Mouse (Mus musculus) c-Kit-positive CD71-negative TER-119-negative erythroid progenitor cells, embryonic 14.5 days (primary cell): ENCODE results near the gene Maff.

Experiments
- DNase-seq: peaks from one replicate; pipeline ENCODE4 v3.0.0-alpha.2; 2013; ENCODE audit warnings: low read depth

Maff gene

DNA sequence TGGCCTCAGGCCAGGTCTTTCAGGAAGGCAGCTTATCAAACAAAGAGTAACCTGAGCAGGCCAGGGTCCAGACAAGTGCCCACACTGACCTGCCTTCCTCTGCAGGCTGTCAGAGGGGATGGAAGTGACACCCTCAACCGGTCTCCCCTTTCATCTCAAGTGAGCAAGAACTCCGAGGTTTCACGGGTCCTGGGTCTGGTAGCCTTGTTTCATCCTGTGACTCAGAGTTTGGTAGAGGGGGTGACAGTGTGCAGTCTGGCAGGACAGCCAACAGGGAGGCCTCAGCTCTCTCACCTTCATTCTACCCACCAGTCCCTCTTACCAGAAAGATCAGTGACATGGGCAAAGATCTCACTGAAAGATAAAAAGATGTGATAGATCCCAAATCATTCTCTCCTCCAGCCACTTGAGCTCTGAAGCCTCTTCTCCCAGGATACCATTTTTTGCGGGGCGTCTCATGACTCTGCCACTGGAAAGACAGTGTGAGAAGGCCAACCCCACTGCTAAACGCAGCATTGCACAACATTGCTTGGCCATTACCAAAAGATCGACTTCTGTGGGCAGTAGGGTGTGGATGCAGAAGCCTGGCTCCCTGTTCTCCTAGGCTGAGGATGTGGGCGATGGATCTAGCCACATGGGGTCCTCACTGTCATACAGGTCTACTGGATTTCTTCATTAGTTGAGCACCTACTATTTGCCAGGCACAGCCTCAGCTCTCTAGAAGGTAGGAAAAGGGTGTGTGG lies at the start of gene Maff:
Gene Maff, plus strand, starts transcription at position 571 of the 743 bp plus-strand sequence.
- no peak for DNase-seq

DNA sequence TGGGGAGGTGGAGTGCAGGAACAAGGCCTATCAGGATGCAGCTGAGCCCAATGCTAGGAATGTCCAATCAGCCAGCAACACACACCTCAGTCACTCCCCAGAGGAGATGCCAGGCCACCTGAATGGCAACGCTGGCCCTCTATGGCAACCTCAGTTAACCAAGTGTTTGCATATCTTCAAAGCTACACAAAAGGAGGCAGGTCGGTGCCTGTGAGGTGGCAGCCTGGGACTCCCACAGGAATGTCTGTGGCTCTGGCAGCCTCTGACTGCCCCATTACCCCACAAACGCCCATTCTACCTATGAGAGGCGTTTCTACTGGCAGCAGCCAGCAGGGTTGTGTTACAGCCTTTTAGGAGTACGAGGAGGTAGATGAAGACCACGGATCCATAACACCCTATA lies 47.9 kb upstream of the Maff start:
- DNase-seq = no peak

DNA sequence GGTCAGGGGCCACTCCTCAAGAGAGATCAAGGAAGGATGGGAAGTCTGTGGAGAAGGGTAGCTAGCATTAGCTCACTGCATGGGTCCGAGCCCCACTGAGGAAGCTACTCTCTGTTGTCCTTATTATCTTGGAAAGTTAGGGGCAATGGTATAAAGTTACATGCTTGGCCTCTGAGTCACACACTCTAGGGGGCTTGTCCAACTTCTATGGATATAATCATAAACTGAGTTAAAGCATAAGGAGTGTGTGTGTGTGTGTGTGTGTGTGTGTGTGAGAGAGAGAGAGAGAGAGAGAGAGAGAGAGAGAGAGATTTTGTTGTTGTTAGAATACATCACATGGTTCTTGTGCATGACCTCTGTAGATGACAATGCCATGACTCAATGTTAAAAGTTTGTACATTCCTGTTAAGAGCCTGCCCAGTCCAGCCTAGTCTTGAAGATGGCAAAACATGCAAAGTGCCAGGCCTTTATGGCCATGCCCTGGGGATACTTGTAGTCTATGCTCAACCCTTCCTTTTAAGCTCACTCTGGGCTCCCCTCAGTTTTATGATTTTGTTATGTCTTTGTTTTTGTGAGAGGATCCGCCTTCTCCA lies 46.8 kb upstream of the Maff start:
- DNase-seq = no peak

DNA sequence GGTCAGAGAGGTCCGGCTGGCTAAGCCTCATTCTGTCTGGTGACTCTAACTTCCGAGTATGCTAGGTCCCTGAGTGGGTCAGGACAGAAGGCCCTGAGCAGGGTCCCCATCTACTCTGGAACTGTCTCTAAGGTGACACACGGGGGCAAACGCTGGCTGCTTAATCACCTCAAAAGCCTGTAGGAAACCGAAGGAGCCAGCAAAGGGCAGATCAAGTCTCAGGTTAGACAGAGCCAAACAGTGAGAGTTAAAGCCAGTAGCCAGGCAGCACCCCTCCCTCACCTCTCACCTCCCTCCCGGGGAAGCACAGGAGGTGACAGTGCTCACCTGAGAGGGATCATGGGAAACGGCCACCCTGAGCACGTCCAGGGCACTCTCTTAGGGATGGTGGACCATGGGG lies 42.7 kb upstream of the Maff start:
- no peak for DNase-seq

DNA sequence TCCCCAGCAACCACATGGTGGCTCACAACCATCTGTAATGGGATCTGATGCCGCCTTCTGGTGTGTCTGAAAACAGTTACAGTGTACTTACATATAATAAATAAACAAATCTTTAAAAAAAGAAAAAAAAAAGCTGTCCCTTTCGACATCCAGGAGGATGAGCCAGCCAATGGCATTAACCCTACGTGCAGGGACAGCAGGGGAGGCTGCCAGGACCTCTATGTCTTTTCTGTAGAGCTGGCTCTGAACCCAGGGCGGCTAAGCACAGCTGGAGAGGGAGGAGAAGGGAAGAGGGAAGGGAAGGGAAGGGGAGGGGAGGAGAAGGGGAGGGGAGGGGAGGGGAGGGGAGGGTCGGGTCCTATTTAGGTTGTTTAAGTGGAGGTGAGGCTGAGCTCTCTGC lies 41.6 kb upstream of the Maff start:
- DNase-seq = no peak

DNA sequence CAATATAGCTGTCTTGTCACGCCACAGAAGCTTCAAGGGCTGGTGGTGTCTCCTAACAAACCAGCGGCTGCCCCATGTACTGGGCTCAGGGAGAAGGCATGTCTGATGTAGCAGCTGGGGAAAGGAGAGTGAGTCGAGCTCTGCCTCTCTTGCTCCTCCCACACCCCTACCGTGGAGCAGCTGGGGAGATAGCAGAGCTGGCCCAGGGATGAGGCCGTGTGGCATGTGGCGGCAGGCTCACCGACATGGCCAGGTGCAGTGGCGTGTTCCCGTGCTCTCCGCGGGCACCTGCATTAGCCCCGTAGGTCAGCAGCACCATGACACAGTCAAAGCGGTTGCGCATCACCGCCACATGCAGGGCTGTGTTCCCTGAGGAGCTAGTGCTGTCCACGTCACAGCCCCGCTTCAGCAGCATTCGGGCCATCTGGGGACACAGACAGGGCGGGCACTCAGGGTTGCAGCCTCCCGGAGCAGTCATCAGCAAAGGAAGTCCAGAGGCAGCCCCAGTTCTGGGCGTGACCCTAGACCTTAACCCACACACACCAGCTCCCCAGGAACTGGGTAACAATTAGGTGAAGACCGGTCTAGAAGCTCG lies 40.3 kb upstream of the Maff start:
- no peak for DNase-seq

DNA sequence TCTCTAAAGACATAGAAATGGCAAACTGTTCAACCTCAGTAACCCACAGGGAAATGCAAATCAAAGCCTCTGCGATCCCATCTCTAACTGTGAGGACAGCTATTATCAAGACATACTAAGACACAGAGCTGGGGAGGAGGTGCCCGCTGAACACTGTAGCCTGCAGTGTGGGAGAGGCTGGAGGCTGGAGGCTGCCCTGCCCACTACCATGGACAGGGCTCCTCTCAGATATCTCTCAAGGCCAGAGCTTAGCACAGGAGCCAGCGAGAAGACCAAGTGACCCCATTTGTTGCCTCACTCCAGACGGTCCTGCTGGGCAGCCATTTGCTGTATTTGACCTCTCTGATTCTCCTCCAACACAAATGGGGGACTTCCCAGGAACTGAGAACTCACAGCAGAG lies 38.6 kb upstream of the Maff start:
- DNase-seq = no peak

DNA sequence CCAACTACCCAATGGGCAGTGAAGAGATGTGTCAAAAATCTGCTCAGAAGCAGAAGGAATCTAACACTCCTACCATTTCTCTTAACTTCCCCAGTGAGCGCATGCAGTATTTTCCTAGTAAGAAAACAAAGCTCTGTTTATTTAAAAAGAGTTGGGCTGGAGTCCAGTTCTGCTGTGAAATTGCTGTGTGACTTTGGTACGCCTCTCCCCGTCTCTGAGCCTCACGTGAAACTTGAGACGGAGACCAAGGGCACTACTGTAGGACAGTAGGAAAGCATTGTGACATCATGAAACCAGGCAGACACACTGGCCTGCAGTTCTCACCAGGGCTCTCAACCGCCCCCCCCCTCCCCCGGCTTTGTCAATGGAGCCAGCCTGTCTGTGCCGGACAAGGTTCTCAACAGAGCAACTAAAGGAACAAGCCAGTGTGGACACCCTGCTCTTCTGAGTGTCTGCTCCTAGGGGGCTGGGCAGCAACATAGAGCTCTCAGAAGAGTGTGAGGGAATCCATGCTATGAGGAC lies 32.5 kb upstream of the Maff start:
- no peak for DNase-seq

DNA sequence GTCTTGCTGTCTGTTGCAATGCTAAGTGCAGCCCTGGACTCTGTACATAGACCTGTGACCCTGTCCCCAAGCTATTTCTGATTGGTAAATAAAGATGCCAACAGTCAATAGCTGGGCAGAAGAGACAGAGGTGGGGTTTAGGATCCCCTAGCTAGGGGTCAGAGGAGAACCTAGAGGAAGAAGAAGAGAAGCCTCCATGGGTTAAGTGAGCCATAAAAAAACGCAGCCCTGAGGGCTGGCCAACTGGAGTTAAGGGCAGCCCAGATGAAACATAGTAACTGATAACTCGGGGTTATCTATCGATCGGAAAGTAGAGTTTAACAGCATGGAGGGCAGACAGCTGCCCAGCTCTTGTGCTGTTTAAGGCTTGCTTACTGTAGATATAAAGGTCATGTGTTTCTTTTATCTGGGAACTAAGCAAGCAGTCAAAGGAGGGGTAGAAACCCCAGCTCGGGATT lies 24.7 kb upstream of the Maff start:
- DNase-seq = no peak

DNA sequence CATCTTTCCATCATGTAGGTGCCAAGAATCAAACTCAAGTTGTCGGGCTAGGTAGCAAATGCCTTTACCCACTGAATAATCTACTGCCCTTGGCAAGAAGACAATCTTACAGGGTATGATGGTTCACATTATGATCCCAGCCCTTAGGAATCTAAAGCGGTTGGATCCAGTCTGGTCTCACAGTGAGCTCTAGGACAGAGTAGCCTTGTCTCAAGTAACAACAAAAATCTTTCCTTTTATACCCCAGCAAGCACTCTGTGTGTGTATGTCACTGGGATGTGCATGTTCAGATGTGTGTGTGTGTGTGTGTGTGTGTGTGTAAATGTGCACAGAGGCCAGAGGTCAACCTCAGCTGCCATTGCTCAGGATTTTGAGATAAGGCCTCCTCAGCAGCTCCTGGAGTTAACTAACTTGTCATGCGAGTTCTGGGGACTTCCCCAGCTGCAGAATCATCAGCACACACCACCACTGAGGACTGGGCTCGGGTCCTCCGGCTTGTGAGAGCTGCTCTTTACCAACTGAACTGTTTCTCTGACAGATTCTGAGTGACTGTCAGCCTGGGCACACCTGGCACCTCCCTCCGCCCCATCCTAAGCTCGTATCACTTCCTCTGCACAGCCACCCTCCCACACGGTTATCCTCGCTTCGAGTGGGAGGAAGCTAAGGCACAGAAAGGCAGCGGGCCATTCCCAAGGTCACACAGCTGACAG lies 24.0 kb upstream of the Maff start:
- no peak for DNase-seq

DNA sequence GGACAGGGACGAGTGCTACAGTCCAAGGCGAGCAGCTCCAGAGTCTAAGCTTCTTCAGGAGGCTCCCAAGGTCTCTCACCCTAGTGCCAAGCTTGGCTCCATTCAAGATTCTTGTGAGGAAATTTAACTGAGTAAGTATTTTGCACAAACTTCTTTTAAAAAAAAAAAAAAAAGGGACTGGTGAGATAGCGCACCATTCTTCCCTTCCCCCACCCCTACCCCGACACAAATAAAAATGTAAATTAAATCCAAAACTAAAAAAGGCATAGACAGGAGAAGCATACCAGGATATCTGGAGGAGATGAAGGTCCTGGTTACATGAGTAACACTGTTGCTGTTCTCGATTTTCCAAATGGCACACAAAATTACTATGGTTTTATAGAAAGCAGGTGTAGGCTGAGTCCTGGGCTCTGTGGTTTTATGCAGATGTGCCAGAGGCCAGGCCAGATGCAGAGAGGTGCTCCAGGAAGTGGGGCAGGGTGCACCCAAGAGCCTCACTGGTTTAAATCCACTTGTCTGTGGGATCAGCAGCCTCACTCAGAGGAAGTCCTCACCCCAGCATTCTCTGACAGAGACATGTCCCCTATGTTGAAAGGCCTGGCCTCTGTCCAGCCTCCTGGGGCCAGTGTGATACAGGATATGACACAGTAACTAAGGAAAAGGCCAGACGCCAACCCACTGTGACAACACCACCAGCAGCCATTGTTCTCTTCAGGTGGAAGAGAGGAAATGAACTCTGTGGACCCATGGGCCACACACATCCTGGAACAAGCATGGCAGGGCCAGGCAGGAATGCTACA lies 23.2 kb upstream of the Maff start:
- no peak for DNase-seq

DNA sequence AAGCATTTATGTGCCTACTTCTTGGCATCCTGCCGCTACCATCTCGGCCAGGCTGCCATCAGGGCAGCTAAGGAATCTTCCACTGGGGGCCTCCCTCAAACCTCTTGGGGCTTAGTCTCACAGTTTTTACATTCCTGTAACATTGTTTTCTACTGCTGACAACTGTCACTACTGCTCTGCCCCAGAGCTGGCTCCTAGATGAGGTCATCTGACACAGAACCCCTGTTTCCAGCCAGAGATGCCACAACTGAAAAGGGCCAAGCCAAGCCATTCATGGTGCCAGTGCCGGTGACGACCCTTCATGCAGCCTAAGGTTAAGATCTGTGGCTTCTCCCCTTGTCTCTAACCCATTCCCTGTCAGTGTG lies 22.6 kb upstream of the Maff start:
- no peak for DNase-seq

DNA sequence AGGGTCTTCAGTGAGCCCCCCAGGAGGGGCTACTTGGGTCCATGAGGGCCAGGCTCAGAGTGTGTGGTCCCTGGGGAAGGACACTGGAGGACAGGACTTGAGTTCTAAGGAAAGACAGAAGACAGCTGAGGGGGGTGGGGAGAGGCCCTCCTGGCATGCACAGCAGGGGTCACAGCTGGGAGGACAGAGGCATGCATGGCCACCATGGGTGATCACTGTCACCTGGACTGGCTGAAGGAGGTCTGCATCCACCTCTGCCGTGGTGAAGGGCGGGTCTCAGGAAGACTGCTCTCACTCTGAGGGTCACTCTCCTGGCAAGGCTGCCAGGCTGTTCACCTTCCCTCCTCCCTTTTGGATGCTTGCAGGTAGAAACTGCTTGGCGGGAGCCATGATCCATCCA lies 22.0 kb upstream of the Maff start:
- no peak for DNase-seq

DNA sequence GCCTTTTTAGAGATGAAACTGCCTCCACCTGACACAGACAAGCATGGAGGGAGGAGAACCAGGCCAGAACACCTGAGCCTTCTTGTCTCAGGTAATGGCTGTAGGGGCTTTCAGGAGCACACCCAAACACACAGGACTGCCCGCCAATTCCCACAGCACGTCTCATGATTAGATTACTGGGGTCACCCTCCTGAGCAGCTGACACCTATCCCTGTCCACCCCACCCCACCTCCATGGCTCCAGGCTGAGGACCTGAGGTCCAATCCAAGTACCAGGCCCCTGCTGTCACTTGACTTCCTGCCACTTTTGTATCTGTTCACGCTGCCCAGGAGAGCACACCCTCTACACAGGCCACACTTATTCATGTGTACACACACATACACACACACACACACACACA lies 20.7 kb upstream of the Maff start:
- no peak for DNase-seq

DNA sequence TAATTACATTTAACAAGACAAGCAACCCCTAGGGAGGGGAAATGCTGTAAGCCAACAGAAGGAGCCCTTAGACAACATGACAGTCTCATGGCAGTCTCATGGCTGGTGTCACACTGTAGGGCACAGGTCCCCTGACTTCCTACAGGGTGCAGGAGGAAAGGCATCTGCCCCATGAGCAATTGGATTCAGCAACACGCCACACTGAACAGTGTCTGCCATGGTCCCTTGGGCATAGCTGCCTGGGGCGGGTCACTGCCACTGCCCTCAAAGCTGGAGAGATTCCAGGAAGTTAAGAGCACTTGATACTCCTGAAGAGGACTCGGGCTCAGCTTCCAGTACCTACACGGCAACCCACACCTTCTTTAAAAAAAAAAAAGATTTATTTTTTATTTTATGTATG lies 20.2 kb upstream of the Maff start:
- no peak for DNase-seq

DNA sequence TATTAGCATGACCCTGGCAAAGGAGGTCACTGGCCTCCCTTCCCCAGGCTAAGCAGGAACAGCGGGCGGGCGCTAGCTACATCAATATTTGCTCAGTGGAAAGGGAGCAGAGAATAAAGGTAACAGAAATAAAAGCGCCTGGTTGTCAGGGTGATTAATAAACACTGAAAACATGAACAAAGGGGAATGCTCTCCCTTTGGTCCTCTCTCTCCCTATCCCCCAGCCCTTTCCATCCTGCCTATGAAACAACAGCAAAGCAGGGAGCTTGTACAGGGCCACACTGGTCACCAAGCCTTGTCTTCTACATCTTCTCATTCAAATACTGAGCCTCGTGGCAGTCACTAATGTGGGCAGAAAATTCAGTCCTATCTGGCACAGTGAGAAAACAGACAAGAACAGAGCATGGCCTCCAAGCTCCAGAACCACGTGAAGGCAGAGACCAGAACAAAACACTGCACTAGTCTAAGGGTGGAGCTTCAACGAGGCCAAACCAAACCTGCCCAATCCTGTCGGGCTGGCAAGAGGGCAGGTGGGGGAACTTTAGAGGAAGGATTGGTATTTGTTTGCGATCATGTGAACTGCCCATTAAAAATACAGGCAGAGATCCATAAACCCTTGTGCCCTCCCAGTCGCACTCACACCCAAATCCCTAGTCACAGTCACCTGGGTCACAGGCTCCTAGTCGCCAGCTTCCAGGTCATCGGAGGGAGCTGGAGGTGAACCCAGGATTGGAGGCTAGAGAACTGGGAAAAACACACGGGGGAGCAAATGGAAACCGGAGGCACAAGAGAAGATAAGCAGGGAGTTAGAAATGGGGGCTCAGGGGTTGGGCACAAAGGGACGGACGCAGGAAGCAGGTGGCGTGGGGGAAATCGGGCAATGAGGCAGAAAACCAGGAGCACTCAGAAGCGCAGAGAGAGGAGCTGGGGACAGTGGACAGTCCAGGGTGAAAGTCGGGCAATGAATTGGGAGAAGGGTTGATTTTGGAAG lies 19.2 kb upstream of the Maff start:
- no peak for DNase-seq

DNA sequence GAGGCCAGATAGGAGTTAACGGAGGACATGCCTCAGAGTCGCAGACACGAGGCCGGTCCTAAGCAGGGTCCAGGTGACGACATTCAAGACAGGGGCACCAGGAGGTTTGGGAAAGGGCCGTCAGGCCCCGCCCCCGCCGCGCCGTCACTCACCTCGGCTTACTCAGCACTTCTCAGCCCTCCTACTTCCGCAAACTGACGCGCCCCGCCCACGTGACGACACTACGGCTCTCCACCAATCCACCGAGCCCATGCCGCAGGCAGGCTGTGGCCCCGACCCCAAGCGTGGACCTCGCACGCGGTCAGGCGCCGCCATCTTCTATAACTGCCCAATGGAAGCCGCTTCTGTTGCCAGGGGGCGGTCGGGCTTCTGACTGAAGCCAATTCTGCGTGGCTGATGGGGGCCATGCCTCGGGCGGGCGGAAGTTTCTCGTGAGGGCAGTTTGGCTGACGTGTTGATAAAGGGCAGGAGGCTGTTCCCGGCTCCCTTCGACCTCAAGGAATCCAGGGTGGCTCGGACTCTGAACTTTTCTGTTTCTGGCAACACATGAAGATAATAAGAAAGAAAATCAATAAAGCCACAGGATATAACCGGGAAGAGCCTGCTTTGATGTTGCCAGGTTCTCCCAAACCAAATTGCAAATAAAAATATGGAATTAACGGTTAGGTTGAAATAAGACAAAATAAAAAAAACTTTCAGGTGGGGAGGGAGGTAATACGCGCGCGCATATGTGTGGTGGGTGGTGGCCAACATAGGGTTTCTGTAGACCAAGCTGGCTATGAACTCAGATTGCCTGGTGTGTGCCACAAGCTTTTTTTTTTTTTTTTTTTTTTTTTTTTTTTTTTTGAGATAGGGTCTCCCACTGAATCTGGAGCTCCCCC lies 18.1 kb upstream of the Maff start, which contains the start of gene Pla2g6:
Gene Pla2g6, minus strand, starts transcription at position 333 of the 881 bp plus-strand sequence.
- peak; percentile 99 for DNase-seq

DNA sequence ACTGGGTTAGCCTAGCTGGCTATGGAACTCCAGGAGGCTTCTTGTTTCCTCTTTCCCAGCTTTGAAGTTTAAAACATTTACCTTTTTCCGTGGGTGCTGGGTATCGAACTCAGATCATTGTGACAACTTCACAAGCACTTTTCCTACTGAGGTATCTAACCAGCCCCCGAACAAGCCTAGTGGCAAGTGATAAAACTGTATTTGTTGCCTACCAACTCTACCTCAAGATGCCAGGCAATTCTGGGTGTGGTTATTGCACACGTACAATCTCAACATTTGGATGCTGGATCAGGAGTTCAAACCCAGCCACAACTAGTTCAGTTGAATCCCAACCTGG lies 17.5 kb upstream of the Maff start:
- DNase-seq = no peak

DNA sequence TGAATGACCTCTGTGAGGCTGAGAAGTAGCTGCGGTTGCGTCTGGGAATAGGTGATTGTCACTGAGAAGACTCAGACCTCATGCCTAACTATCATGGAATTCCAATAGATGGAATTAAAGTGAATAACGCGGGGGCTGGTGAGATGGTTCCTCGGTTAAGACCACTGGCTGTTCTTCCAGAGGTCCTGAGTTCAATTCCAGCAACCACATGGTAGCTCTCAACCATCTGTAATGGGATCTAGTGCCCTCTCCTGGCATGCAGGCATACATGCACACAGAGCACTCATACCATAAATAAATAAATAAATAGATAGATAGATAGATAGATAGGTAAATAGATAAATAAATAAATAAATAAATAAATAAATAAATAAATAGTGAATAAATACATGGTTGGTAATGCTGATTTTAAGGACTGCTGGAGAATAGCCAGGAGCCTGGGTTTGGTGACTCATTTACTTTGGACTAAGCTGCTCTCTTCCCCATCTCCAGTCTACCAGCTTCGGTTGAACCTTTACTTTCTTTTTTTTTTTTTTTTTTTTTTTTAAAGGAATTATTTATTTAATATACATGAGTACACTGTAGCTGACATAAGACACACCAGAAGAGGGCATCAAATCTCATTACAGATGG lies 17.0 kb upstream of the Maff start:
- DNase-seq = no peak
